Mouse (Mus musculus): ENCODE measurements at regions not wholly inside any gene's neighbourhood (a gene's known extent, or its start where the extent isn't known, plus 50 kb on each side); places are given as distances from the start of the nearest gene placed in this dataset.

- TF ChIP-seq CTCF (IDR thresholded peaks at IDR 0.05; ENCODE audit: borderline replicate concordance, extremely low read depth, insufficient read depth, insufficient read length) = no peak
- no peak for TF ChIP-seq POLR2A (IDR thresholded peaks at IDR 0.05; ENCODE audit: borderline replicate concordance, extremely low read depth, insufficient read depth, insufficient read length, poor library complexity, severe bottlenecking)
Observed at GRCm38 (mm10) chr15:27340070-27340469, 126.4 kb upstream of the Ank start.
